Mouse (Mus musculus) intestine, embryonic 16.5 days (tissue): ENCODE results near the gene Atrnl1. TPM values are rescaled to one million over a fixed set of nuclear protein-coding genes. Genes with fewer than 3 reads are reported as not detected.
"Not testable (repeated sequence)": the region's sequence is repeated elsewhere in the genome, so short reads cannot be mapped to it uniquely, and the experiment has no call there.

Experiments
- ATAC-seq: fragments of 200-750 bp; cut with Nextera tagmentation; 2 replicates; pipeline ENCODE4 v1.8.0; 2017; ENCODE audit warnings: moderate TSS enrichment, moderate library complexity
- H3K27ac ChIP-seq: fragments of 300-500 bp; sonication (generic); 2 replicates; pipeline ENCODE4 v1.5.1; 2014; ENCODE audit warnings: mild to moderate bottlenecking, low read length
- H3K27me3 ChIP-seq: fragments of 300-500 bp; sonication (generic); replicated peaks from 2 replicates; pipeline ENCODE4 v1.6.1; 2014; ENCODE audit warnings: low read length, control low read depth, mixed read lengths; ENCODE audit not compliant: control insufficient read depth, insufficient read depth
- H3K36me3 ChIP-seq: fragments of 300-500 bp; sonication (generic); 2 replicates; pipeline ENCODE4 v1.6.1; 2014; ENCODE audit warnings: low read length, control low read depth; ENCODE audit not compliant: control insufficient read depth, insufficient read depth
- H3K4me1 ChIP-seq: fragments of 300-500 bp; sonication (generic); 2 replicates; pipeline ENCODE4 v1.6.1; 2014; ENCODE audit warnings: low read length, control low read depth, mixed read lengths; ENCODE audit not compliant: control insufficient read depth, insufficient read depth
- H3K4me2 ChIP-seq: fragments of 300-500 bp; sonication (generic); 2 replicates; pipeline ENCODE4 v1.6.1; 2014; ENCODE audit warnings: low read depth, low read length, control low read depth
- H3K4me3 ChIP-seq: fragments of 300-500 bp; sonication (generic); 2 replicates; pipeline ENCODE4 v1.5.1; 2014; ENCODE audit warnings: mild to moderate bottlenecking, low read length
- H3K9ac ChIP-seq: fragments of 300-500 bp; sonication (generic); 2 replicates; pipeline ENCODE4 v1.6.1; 2014; ENCODE audit warnings: low read depth, low read length
- H3K9me3 ChIP-seq: fragments of 300-500 bp; sonication (generic); 2 replicates; pipeline ENCODE4 v1.6.1; 2016; ENCODE audit warnings: low read length, control low read depth; ENCODE audit not compliant: control insufficient read depth
- WGBS: fragments of 180-500 bp; shearing (Covaris S2); extraction: QIAGEN DNeasy Blood & Tissue Kit; methylation state at CpG from one replicate; pipeline ENCODE4 v1.1.7; 2014; 5-methylcytosine and 5-hydroxymethylcytosine counted together
- polyA plus RNA-seq: library from polyadenylated mRNA; unstranded; fragments of >200 nt; fragmentation: Nextera tagmentation; extraction: Ambion mirVana; gene quantifications from 2 replicates; pipeline ENCODE4 v1.2.1, GENCODE M21; 2015

Gene Atrnl1
- polyA plus RNA-seq, 1 experiment from 2014 or later = 2.8 TPM

DNA sequence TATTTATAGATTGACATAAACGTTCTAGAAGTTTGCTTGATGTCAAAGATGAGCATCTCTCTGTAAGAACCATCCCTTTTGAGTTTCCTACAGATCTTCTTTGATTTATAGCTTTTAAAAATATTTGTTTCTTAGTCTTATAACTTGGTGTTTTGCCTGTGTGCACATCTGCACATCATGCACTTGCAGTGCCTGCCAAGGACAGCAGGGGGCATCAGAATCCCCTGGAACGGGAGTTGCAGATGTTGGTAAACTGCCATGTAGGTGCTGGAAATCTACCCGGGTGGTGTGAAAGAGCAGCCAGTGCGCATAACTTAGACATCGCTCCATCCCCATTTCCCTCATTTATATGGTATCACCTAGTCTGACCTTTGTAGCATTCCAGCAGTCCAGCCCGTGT, 265.2 kb downstream of the Atrnl1 start:
- ATAC-seq = no peak
- H3K36me3 ChIP-seq = no peaks in the 10 kb centered on the region
- WGBS = 90% methylated on average over 6 of the region's 6 CpGs

GRCm38 (mm10) chr19:57877343-57877742, 266.5 kb downstream of the Atrnl1 start:
- Histone ChIP-seq H3K27me3 (no peaks in the 10 kb centered on the region), H3K4me3 (no peak overlapping the region), H3K9ac (no peak overlapping the region), H3K27ac (no peak overlapping the region), H3K4me2 (no peak overlapping the region), H3K9me3 (no peaks in the 10 kb centered on the region), H3K36me3 (no peaks in the 10 kb centered on the region), H3K4me1 (no peaks in the 10 kb centered on the region)
- WGBS = 93% methylated on average over 4 of the region's 4 CpGs
- ATAC-seq = no peak

More for the DNA sequence above, 265.2 kb downstream of the Atrnl1 start:
- H3K4me2 ChIP-seq = no peak overlapping the region
- no peaks in the 10 kb centered on the region for H3K27me3 ChIP-seq
- H3K27ac ChIP-seq = no peak overlapping the region
- H3K4me3 ChIP-seq = no peak overlapping the region
- H3K4me1 ChIP-seq = no peaks in the 10 kb centered on the region
- no peak overlapping the region for H3K9ac ChIP-seq
- no peaks in the 10 kb centered on the region for H3K9me3 ChIP-seq

DNA sequence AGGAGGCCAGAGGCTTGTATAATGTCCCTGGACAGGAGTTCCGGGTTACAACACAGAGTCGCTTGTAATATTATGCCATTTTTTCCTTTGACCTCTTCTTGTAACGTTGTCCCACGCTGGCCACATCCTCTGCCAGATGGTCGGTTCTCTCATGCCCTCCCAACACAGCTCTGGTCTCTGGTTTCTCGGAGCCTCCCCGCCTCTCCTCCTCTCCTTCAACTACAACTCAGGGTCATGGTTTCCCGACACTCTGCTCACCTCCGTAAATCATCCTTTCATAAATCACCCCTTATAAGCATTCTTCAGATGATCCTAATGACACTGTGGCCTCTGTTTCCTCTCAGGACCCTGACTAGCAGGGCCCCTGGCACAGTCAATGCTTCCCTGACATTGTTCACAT, 267.7 kb downstream of the Atrnl1 start:
- no peak overlapping the region for H3K4me2 ChIP-seq
- H3K36me3 ChIP-seq = no peaks in the 10 kb centered on the region
- no peaks in the 10 kb centered on the region for H3K27me3 ChIP-seq
- ATAC-seq = no peak
- WGBS = 56% methylated on average over 9 of the region's 9 CpGs
- H3K9me3 ChIP-seq = no peaks in the 10 kb centered on the region
- H3K4me1 ChIP-seq = no peaks in the 10 kb centered on the region
- H3K4me3 ChIP-seq = no peak overlapping the region
- H3K27ac ChIP-seq = no peak overlapping the region
- H3K9ac ChIP-seq = no peak overlapping the region

DNA sequence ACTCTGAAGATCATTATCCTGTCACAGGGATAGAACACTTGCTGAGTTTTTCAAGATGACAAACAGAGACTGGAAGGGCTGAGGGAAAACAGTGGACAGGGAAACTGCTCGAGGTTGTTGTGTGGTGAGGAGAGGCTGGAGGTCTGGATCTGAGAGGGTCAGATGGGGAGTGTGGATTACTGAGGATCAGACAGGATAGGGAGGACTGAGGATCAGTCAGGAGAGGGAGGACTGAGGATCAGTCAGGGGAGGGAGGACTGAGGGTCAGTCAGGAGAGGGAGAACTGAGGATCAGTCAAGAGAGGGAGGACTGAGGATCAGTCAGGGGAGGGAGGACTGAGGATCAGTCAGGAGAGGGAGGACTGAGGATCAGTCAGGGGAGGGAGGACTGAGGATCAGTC, 269.0 kb downstream of the Atrnl1 start:
- not testable (repeated sequence) for H3K27ac ChIP-seq, H3K9me3 ChIP-seq, ATAC-seq, H3K4me3 ChIP-seq, H3K27me3 ChIP-seq, H3K9ac ChIP-seq, H3K4me1 ChIP-seq, H3K36me3 ChIP-seq, H3K4me2 ChIP-seq
- 67% methylated on average over 1 of the region's 1 CpGs for WGBS

- no peaks in the 10 kb centered on the region for H3K9me3 ChIP-seq
- no peak overlapping the region for H3K9ac ChIP-seq
- H3K4me1 ChIP-seq = no peaks in the 10 kb centered on the region
- WGBS = 91% methylated on average over 7 of the region's 7 CpGs
- no peak overlapping the region for H3K4me3 ChIP-seq
- ATAC-seq = no peak
- H3K27ac ChIP-seq = no peak overlapping the region
- H3K4me2 ChIP-seq = no peak overlapping the region
- H3K27me3 ChIP-seq = no peaks in the 10 kb centered on the region
- no peaks in the 10 kb centered on the region for H3K36me3 ChIP-seq
These were observed 271.1 kb downstream of the Atrnl1 start for GRCm38 (mm10) chr19:57881927-57882326.

DNA sequence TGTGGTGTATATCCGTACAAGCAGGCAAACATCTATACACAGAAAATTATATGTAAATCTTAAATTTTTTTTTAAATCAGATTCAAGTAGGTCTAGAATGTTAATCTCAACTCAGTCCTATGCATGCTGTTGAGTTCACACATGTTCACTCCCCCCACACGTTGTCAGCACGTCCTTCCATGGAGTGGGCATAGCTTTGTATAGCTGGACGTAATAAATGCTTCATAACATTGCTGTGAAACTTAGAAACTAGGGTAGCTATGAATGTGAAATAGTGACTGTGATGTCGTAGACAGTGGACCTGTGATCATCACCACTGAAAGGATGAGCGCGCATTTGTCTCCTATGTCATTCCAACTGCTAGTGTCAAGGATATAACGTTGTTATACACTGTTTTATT, 278.0 kb downstream of the Atrnl1 start:
- Histone ChIP-seq H3K4me2 (no peak overlapping the region), H3K36me3 (no peaks in the 10 kb centered on the region), H3K9me3 (no peaks in the 10 kb centered on the region), H3K27ac (no peak overlapping the region), H3K27me3 (no peaks in the 10 kb centered on the region), H3K4me1 (peaks cover 4% of the 10 kb centered on the region; the same call in 1 of the 2 replicates), H3K9ac (no peak overlapping the region), H3K4me3 (no peak overlapping the region)
- WGBS = 89% methylated on average over 8 of the region's 8 CpGs
- ATAC-seq = no peak

DNA sequence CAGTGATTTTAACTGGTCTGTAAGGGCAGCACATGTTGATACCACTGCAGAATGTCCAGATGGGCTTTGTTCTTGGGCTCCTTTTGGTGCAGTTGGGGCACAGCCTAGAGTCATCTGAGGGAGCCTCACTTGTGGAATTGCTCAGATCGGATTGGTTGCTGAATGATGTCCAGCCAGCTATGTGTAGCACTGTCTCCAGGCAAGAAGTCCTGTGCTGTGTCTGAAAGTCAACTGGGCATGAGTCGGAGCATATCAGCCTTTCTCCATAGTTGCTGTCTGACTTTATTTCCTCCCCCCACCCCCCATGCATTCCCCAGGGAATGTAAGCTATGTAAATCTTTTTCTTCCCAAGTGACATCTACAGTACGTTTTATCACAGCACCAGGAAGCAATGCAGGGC, 278.9 kb downstream of the Atrnl1 start:
- no peak overlapping the region for H3K9ac ChIP-seq
- H3K4me2 ChIP-seq = no peak overlapping the region
- H3K27ac ChIP-seq = no peak overlapping the region
- H3K4me3 ChIP-seq = no peak overlapping the region
- ATAC-seq = no peak
- peaks cover 4% of the 10 kb centered on the region; the same call in 1 of the 2 replicates for H3K4me1 ChIP-seq
- no peaks in the 10 kb centered on the region for H3K9me3 ChIP-seq
- no peaks in the 10 kb centered on the region for H3K36me3 ChIP-seq
- WGBS = 47% methylated on average over 3 of the region's 3 CpGs
- H3K27me3 ChIP-seq = no peaks in the 10 kb centered on the region

DNA sequence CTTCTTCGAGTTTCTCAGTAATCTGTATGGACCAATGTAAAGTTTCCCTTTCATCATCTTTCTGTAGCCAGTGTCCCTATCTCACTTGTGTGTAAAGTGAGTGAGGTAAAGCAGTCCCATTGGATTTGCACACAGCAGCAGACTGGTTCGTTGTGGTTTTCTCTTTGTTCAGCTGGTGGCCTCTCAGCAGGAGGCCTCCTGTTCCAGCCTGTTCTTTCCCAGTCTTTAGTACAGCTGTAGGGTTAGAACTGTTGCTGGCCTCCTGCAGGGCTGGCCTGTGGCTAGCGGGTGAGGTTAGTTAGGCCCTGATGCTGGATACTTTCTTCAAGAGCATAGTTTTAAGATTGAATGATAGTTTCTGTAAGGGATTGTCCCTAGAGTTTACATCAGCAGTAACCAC, 280.1 kb downstream of the Atrnl1 start:
- Histone ChIP-seq H3K4me2 (no peak overlapping the region), H3K36me3 (no peaks in the 10 kb centered on the region), H3K9me3 (no peaks in the 10 kb centered on the region), H3K4me3 (no peak overlapping the region), H3K9ac (no peak overlapping the region), H3K27ac (no peak overlapping the region), H3K4me1 (peaks cover 4% of the 10 kb centered on the region; the same call in 1 of the 2 replicates), H3K27me3 (no peaks in the 10 kb centered on the region)
- no peak for ATAC-seq
- 68% methylated on average over 3 of the region's 3 CpGs for WGBS

GRCm38 (mm10) chr19:57894191-57894590, 283.4 kb downstream of the Atrnl1 start:
- H3K9me3 ChIP-seq = no peaks in the 10 kb centered on the region
- H3K27me3 ChIP-seq = no peaks in the 10 kb centered on the region
- no peak overlapping the region for H3K4me2 ChIP-seq
- peaks cover 4% of the 10 kb centered on the region; the same call in 1 of the 2 replicates for H3K4me1 ChIP-seq
- H3K4me3 ChIP-seq = no peak overlapping the region
- H3K9ac ChIP-seq = no peak overlapping the region
- H3K27ac ChIP-seq = no peak overlapping the region
- H3K36me3 ChIP-seq = no peaks in the 10 kb centered on the region
- 39% methylated on average over 1 of the region's 1 CpGs for WGBS
- no peak for ATAC-seq

- ATAC-seq = no peak
- Histone ChIP-seq H3K4me3 (no peak overlapping the region), H3K27me3 (no peaks in the 10 kb centered on the region), H3K27ac (no peak overlapping the region), H3K9me3 (no peaks in the 10 kb centered on the region), H3K4me2 (no peak overlapping the region), H3K9ac (no peak overlapping the region), H3K36me3 (no peaks in the 10 kb centered on the region), H3K4me1 (no peaks in the 10 kb centered on the region)
- 75% methylated on average over 1 of the region's 1 CpGs for WGBS
These were observed 289.2 kb downstream of the Atrnl1 start for GRCm38 (mm10) chr19:57900037-57900436.
